Mouse (Mus musculus) kidney, adult 10 weeks (tissue): Measurements from ENCODE around the gene Tie1. TPM values are rescaled to one million over a fixed set of nuclear protein-coding genes. Genes with fewer than 3 reads are reported as not detected.

Source experiments
- polyA plus RNA-seq: library from polyadenylated mRNA; stranded (reverse); fragments of 350-450 nt; fragmentation: Illumina TruSeq; extraction: RNeasy Lipid Tissue Mini Kit (QIAGEN cat#74804); gene quantifications from one replicate; pipeline ENCODE4 v1.2.3, GENCODE M21; 2014; ENCODE audit warnings: low read depth, low replicate concordance

Tie1 gene
- 1.4 TPM for polyA plus RNA-seq

DNA sequence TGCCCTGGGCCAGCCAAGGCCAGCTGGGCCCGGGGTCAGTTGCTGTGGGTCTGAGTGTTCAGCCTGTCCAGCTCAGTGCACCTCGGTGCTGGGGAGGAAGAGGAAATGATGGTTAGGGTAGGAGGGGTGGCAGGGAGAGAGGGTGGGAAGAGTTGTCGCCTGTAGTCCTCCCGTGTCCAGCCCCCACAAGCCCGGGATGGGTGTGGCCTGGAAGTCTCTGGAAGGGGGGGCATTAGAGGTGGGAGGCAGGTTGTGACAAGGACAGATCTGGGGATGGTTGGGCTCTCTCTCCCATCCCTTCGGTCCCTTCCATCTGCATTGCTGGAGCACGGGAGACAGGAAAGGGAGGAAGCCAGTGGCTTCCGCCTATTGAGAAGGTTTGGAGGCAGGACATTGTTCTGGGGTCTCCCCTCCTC is at the start of gene Tie1:
Tie1 (minus strand) TSS at position 345 of the 416 bp plus-strand sequence.

GRCm38 (mm10) chr4:118526408-118527334 is 36.8 kb upstream of the Tie1 start, which contains the start of gene 2610528J11Rik:
Gene 2610528J11Rik (plus strand): TSS chr4:118526999.

DNA sequence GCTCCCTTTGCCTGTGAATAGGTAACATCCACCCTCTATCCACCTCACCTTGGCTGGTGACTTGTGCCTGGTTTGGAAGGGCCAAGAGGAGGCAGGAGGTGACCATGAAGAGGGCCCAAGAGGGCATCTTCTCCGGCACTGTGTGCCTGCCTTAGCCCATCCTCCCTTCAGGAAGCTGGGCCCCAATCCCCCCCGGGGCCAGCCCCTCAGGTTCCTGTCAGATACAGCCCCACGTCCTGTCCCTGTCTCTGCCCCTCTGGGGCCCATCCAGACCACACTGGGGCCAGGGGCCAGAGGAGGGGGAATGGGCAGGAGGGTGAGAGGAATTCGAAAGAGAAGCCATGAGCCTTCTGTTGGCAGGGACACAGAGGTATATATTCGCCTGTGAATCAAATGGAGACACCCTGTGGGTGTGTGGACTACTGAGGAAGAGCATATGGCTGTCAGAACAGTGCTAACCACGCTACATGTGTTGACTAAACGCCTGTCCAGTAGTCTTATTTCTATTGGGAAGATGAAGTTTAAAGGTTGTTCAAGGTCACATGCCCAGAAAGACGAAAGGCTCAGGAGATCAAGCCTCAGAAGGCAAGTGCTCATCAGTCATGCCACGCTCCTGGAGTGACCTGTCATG is 32.4 kb downstream of the Tie1 start, which contains the start of gene Mpl:
Mpl (minus strand) TSS at position 169 of the 631 bp plus-strand sequence.

DNA sequence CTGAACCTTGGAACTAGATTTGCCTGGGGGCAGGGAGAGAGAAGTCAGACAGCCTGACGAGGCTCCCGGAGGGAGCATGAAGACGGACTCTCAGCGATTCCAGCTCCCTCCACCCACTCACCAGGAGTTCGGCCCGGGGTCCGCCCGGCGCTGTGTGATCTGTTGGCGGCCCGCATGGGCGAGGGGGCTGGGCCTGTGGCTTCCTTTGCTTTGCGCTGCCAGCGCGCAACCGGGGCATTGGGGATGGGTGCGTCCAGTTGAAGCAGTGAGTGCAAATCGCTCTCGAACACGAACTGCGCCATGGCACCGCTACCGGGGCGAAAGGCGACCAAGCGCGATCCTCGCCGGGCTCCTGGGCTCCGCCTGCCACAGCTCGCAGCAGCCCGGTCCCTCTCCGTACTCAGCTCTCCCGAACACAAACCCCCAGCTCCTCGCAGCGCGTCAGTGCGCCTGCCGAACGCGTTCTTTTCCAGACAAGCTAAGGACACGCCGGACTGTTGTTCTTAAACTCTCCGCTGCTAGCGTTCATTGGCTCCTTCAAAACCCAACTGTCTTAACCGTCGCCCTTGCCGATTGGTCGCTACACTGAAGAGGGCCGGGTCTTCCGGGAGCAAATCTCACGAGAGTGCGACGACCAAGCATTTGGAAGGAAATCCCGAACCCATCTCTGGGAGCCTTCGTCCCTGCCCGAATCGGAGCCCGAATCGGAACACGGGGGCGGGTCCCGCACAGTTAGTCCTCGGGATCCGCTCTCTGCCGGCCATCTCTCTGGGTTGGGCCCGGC is 52.8 kb downstream of the Tie1 start, which contains the start of gene Cdc20:
Cdc20 (minus strand) TSS at position 533 of the 784 bp plus-strand sequence.

DNA sequence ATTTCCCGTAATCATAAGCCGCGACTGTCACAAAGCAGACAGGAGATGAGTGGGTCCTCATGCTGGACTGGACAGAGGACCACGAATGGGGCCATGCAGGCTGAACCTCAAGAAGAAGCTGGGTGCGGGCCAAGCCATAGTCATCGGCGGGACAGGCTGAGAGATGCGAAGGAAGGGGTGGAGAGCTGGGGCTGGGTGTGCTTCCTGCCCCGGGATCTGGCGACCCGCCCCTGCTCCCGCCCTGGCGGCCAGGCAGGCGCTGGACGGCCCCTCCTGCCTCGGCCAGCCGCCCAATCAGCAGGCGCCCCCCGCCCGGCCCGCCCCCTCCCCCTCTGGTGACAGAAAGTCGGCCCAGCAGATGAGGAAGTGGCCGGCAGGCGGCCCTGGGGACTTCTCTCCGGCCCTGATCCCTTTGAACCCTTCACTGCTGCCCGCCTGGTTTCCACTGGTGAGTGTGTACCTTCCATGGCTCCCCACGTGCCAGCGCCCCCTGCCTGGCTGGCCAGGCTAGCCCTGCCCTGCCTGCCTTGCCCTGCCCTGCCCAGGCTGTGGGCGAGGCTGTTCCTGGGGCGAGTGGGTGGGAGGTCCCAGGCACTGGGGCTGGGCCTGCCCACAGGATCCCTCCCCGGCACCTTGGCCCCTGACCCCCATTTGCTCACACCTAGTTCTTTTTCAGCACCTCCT is 62.0 kb downstream of the Tie1 start, which contains the start of gene Elovl1:
Elovl1 (plus strand) TSS at position 326 of the 684 bp plus-strand sequence.

Other genes starting within 250 kb of the Tie1 start
- gene Ptprf, start 198.7 kb downstream of the Tie1 start, polyA plus RNA-seq: 4.2 TPM
- gene Szt2, start 80.8 kb downstream of the Tie1 start, polyA plus RNA-seq: 0.89 TPM
- gene Med8, start 80.7 kb downstream of the Tie1 start, polyA plus RNA-seq: 39.1 TPM
- 40.6 TPM for gene Elovl1, start 62.0 kb downstream of the Tie1 start, polyA plus RNA-seq
- not detected for gene Cdc20, start 52.7 kb downstream of the Tie1 start, polyA plus RNA-seq
- not detected for gene Mpl, start 32.5 kb downstream of the Tie1 start, polyA plus RNA-seq
- 17.4 TPM for gene 2610528J11Rik, start 36.9 kb upstream of the Tie1 start, polyA plus RNA-seq
- 4.9 TPM for gene Tmem125, start 54.0 kb upstream of the Tie1 start, polyA plus RNA-seq
- gene Cfap57, start 130.7 kb upstream of the Tie1 start, polyA plus RNA-seq: not detected
- 21.4 TPM for gene Ebna1bp2, start 130.7 kb upstream of the Tie1 start, polyA plus RNA-seq
- gene Olfr62, start 168.9 kb upstream of the Tie1 start, polyA plus RNA-seq: not detected
- gene Olfr1342, start 202.7 kb upstream of the Tie1 start, polyA plus RNA-seq: not detected
- not detected for gene Olfr1341, start 213.5 kb upstream of the Tie1 start, polyA plus RNA-seq
- not detected for gene Olfr1340, start 230.1 kb upstream of the Tie1 start, polyA plus RNA-seq
- gene Olfr1339, start 242.1 kb upstream of the Tie1 start, polyA plus RNA-seq: not detected